Mouse (Mus musculus): ENCODE results near the gene Slc20a1.

GRCm38 (mm10) chr2:129240726-129241432, 42.3 kb downstream of the Slc20a1 start:
- TF ChIP-seq CTCF (IDR thresholded peaks at IDR 0.05; ENCODE audit: insufficient read depth, low read length) (no peak), POLR2A (IDR thresholded peaks at IDR 0.05; ENCODE audit: borderline replicate concordance, extremely low read depth, low read depth, low read length) (no peak)

All from lung, adult 2 months (tissue).